Mouse (Mus musculus): ENCODE measurements at regions not wholly inside any gene's neighbourhood (a gene's known extent, or its start where the extent isn't known, plus 50 kb on each side); places are given as distances from the start of the nearest gene placed in this dataset.

DNA sequence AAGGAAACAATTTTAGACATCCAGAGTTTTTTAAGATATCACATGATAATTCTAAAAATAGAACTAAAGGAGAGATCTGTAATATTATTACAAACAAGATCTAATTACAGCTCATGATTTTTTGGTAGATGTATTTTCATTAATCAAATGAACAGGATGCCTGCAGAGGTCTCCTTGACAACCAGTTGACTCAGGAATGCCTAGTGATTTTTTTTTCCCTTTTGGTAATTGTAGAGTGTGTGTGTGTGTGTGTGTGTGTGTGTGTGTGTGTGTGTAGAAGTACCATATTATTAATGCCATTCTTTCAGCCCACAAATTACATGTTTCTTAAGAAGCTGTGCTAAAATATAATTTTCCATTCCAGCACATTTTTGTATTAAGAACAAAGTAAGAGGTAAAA, 365.1 kb downstream of the Plod2 start:
- no peak for DNase-seq
- no peaks in the 10 kb centered on the region for H3K4me1 ChIP-seq (ENCODE audit: control insufficient read depth, insufficient read depth, low read length)
- H3K4me3 ChIP-seq (replicated peaks; ENCODE audit: extremely low read depth, low read depth, low read length) = no peak overlapping the region
- no peak for TF ChIP-seq POLR2A (IDR thresholded peaks at IDR 0.05; ENCODE audit: borderline replicate concordance, extremely low read depth, low read depth, low read length)
- no peak for TF ChIP-seq CTCF (IDR thresholded peaks at IDR 0.05; ENCODE audit: insufficient read depth, low read length)

DNA sequence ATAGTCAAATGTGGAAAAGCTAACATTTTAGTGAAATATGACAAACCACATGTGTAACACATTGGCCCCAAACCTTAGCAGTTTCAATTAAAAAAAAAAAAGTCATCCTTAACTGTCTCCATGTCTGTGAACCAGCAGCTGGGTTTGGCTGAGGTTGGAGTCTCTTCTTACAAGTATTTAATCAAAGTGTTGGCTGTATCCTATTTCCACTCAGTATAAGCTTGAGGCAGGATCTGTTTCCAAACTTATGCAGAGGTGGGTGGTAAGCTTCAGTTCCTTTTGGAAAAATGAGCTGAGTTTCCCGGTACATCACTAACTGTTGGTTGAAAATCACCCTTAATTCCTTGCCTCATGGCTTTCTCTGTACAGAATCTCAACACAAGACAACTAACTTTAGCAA, 377.4 kb downstream of the Plod2 start:
- no peaks in the 10 kb centered on the region for H3K4me1 ChIP-seq (ENCODE audit: control insufficient read depth, insufficient read depth, low read length)
- H3K4me3 ChIP-seq (replicated peaks; ENCODE audit: extremely low read depth, low read depth, low read length) = no peak overlapping the region
- DNase-seq = no peak
- no peak for TF ChIP-seq CTCF (IDR thresholded peaks at IDR 0.05; ENCODE audit: insufficient read depth, low read length)
- 72% methylated on average over 1 of the region's 1 CpGs for WGBS

DNA sequence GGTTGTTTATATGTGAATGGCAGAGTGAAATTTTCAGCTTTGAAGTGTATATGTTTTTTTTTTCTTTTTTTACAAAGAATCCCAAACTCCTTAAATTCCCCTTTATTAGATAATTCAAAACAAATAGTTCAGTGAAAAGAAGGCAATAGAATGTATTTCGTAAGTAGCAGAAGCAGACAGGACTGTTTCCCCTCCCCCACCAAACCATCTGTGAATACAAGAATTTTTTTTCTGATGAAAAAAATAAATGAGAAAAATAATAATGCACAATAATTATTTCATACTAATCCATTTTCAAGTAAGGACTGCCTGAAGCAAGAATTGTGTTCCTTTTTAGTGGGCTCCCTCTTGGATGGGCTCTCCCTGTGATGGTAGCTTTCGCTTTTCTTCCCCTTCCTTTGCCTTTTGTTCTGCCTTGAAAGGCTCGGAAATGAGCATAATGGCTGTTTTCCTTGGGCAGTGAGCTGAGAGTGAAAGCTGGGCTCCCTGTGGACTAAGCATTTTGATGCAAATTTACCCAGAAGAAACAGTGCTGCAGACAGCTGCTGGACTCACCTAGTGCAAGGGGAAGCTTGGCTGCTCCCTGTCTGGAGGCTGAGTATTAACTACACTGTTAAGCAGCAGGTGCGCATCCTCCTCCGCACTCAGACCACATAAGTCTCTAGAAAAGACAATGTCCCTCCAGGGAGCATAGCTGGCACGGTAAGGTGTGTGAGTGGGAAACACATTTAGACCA, 388.4 kb downstream of the Plod2 start:
- H3K4me1 ChIP-seq (ENCODE audit: control insufficient read depth, insufficient read depth, low read length) = no peaks in the 10 kb centered on the region
- no peak overlapping the region for H3K4me3 ChIP-seq (replicated peaks; ENCODE audit: extremely low read depth, low read depth, low read length)
- TF ChIP-seq CTCF (IDR thresholded peaks at IDR 0.05; ENCODE audit: insufficient read depth, low read length) = no peak
- no peak for TF ChIP-seq POLR2A (IDR thresholded peaks at IDR 0.05; ENCODE audit: borderline replicate concordance, extremely low read depth, low read depth, low read length)
- 69% methylated on average over 6 of the region's 6 CpGs for WGBS
- DNase-seq = no peak

DNA sequence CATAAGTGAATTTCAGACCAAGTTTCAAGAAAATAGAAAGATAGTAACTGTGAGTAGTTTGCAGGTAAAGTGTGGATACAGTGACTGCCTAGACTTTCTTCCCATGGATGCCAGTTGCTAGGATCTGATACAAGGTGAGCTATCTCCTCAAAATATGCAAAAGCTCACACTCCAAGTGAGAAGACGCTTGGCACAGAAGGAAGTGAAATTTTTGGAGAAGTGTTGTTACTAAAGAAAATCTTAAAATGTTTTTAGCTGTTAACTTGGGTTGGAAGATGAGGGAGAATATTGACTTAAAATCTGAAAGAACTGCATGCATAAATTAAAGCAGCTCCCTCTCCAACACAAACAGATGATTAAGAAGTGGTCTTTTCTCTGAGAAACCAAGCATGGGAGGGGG, 395.8 kb downstream of the Plod2 start:
- WGBS = 58% methylated on average over 1 of the region's 1 CpGs
- no peak for TF ChIP-seq CTCF (IDR thresholded peaks at IDR 0.05; ENCODE audit: insufficient read depth, low read length)
- no peak for TF ChIP-seq POLR2A (IDR thresholded peaks at IDR 0.05; ENCODE audit: borderline replicate concordance, extremely low read depth, low read depth, low read length)
- no peak for DNase-seq
- H3K4me3 ChIP-seq (replicated peaks; ENCODE audit: extremely low read depth, low read depth, low read length) = no peak overlapping the region
- H3K4me1 ChIP-seq (ENCODE audit: control insufficient read depth, insufficient read depth, low read length) = no peaks in the 10 kb centered on the region

DNA sequence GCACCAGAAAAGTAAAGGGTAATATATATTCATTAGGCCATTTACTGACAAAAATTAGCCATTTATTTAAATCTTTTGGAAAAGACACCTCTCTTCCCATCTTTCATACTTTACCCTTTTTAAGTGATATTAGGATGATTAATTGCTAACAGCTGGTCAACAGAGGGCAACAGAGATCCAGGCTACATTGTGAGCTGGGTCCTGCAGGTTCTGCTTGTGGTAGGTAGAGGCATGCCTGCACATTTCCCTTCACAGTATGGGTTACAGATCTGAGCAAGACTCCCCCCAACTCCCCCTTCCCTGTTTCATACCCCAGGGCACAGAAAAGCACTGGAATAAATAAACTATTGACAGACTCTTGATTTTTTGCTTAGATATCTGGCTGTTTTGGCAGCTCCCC, 408.1 kb downstream of the Plod2 start:
- H3K4me1 ChIP-seq (ENCODE audit: control insufficient read depth, insufficient read depth, low read length) = no peaks in the 10 kb centered on the region
- no peak overlapping the region for H3K4me3 ChIP-seq (replicated peaks; ENCODE audit: extremely low read depth, low read depth, low read length)
- no peak for DNase-seq
- TF ChIP-seq POLR2A (IDR thresholded peaks at IDR 0.05; ENCODE audit: borderline replicate concordance, extremely low read depth, low read depth, low read length) = no peak
- no peak for TF ChIP-seq CTCF (IDR thresholded peaks at IDR 0.05; ENCODE audit: insufficient read depth, low read length)

DNA sequence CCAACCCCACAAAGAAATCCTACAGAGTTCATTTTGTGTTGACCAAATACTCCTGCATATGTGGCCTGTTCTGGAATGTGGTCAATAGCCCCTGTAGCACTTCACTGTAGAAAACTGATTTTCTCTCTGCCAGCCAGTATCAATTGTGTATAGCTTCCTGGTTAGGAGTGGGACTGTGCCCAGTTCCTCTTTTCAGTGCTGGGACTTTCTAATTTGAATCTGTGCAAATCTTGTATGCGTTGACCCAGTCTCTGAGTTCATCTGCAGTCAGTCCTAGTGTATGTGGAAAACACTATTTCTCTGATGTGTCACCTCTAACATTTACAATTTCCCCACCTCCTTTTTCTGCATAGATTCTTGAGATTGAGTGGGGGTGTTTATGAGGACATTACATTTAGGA, 421.3 kb downstream of the Plod2 start:
- no peak for DNase-seq
- 76% methylated on average over 1 of the region's 1 CpGs for WGBS
- H3K4me3 ChIP-seq (replicated peaks; ENCODE audit: extremely low read depth, low read depth, low read length) = no peak overlapping the region

DNA sequence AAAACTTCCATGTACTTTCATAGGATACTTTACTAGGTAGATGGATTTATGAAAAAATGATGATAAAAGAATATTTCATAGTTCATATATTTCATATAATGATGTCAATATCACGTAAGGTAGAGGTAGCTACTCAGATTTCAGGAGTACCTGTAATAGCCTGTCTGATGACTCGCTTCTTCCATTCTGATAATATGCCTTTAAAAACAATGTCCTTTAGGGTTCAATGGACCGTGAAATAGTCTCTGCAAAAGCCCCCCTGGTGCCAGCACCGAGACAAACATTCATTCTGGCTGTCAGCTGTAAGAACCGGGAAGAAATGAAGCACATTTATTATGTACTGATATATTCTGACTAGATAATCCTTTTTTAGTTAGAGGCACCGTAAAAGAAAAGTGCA, 449.7 kb downstream of the Plod2 start:
- DNase-seq = no peak
- 65% methylated on average over 6 of the region's 6 CpGs for WGBS
- TF ChIP-seq CTCF (IDR thresholded peaks at IDR 0.05; ENCODE audit: insufficient read depth, low read length) = no peak
- TF ChIP-seq POLR2A (IDR thresholded peaks at IDR 0.05; ENCODE audit: borderline replicate concordance, extremely low read depth, low read depth, low read length) = no peak
- Histone ChIP-seq H3K4me1 (ENCODE audit: control insufficient read depth, insufficient read depth, low read length) (no peaks in the 10 kb centered on the region), H3K4me3 (replicated peaks; ENCODE audit: extremely low read depth, low read depth, low read length) (no peak overlapping the region)

More for the DNA sequence above, 421.3 kb downstream of the Plod2 start:
- TF ChIP-seq POLR2A (IDR thresholded peaks at IDR 0.05; ENCODE audit: borderline replicate concordance, extremely low read depth, low read depth, low read length) = no peak
- TF ChIP-seq CTCF (IDR thresholded peaks at IDR 0.05; ENCODE audit: insufficient read depth, low read length) = no peak
- no peaks in the 10 kb centered on the region for H3K4me1 ChIP-seq (ENCODE audit: control insufficient read depth, insufficient read depth, low read length)

DNA sequence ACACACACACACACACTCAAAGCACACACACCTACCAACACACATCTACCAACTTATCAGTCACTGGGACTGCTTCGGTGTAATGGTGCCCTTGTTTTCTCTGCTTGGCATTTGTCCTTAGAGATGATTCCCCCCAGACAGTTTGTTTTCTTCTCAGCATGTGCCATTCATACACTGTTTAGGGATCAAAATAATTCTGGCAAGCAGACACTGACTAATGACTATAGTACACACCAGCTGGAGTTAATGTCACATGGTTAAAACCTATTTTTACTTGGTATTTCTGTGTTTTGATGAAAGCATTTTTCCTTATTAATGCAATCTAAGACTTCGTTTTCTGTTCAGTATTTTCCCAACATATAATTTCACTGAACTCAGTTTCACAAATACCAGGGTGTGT, 454.1 kb downstream of the Plod2 start:
- H3K4me1 ChIP-seq (ENCODE audit: control insufficient read depth, insufficient read depth, low read length) = no peaks in the 10 kb centered on the region
- DNase-seq = no peak
- TF ChIP-seq CTCF (IDR thresholded peaks at IDR 0.05; ENCODE audit: insufficient read depth, low read length) (no peak), POLR2A (IDR thresholded peaks at IDR 0.05; ENCODE audit: borderline replicate concordance, extremely low read depth, low read depth, low read length) (no peak)
- 69% methylated on average over 2 of the region's 2 CpGs for WGBS
- H3K4me3 ChIP-seq (replicated peaks; ENCODE audit: extremely low read depth, low read depth, low read length) = no peak overlapping the region

DNA sequence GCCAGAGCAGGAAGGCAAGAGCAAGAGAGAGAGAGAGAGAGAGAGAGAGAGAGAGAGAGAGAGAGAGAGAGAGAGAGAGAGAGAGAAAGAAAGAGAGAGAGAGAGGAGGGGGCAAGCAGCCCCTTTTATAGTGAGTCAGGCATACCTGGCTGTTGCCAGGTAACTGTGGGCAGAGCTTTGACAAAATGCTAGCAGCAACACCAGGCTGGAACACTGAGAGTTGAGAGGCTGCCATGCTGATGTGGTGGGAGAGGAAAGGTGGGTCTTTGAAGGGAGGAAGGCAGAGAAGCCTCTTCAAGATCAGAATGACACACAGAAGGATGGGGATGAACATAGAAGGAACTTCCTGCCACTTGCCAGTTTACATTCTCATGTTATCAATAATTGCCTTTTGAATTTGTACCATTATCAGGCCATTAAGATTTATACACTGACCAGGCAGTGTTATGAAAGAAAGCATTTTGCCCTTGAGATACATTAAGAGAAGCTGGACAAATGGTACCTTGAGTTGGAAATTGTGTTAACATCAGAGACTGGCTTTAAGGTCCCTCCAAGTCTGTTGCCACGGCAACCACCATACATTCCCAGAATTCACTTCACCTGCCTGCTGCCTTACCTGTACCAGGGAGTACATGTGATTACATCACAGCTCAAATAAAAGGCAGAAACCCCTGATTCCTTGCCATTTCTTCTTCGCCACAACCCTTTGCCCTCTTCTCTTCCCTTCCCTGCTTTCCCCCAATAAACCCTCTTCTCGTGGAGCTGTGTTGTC, 463.3 kb downstream of the Plod2 start:
- WGBS = 69% methylated on average over 3 of the region's 3 CpGs
- no peak for DNase-seq
- no peak for TF ChIP-seq CTCF (IDR thresholded peaks at IDR 0.05; ENCODE audit: insufficient read depth, low read length)
- no peak for TF ChIP-seq POLR2A (IDR thresholded peaks at IDR 0.05; ENCODE audit: borderline replicate concordance, extremely low read depth, low read depth, low read length)
- Histone ChIP-seq H3K4me3 (replicated peaks; ENCODE audit: extremely low read depth, low read depth, low read length) (no peak overlapping the region), H3K4me1 (ENCODE audit: control insufficient read depth, insufficient read depth, low read length) (no peaks in the 10 kb centered on the region)
